Mouse (Mus musculus) cerebellum, adult 8-10 months (tissue): Measurements from ENCODE around the gene Olfr1201.

Source experiments
- DNase-seq: peaks from one replicate; pipeline ENCODE4 v3.0.0; 2022

Olfr1201 gene

DNA sequence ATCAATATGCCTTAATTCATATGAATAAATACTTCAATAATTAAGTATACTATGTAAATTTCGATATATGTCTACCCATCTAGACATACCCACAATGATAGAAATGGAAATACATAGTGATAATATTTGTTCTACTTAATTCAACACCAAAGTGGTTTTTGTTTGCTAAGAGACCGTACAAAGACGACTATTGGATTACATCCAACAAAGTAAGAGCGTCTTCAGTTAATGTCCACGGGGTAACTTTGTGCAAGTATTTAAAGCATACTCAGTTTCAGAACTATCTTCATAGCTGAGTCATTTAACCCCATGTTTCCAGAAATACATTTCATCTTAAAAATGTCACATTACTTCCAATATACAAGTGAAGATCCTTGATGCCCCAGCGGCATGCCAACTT lies at the start of gene Olfr1201:
Gene Olfr1201, plus strand, starts transcription at position 301 of the 400 bp plus-strand sequence.
- DNase-seq: no peak

DNA sequence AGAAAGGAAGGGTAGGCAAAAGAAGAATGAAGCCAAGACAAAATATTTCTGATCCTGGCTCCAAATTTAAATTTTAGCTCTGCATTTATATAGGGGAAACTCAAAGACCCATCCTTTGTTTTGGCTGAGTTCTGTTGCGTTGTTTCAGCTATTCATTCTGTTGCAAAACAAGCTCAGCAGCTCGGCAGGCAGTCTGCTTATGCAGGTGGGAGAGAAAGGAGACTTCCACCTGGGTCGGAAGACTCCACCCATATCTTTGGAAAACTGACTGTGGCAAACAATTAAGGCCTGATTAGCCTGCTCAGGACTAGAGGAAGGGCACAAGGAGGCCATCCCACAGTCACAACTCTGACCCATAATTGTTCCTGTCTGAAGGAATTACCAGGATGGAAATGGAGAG lies 49.5 kb upstream of the Olfr1201 start:
- no peak for DNase-seq

DNA sequence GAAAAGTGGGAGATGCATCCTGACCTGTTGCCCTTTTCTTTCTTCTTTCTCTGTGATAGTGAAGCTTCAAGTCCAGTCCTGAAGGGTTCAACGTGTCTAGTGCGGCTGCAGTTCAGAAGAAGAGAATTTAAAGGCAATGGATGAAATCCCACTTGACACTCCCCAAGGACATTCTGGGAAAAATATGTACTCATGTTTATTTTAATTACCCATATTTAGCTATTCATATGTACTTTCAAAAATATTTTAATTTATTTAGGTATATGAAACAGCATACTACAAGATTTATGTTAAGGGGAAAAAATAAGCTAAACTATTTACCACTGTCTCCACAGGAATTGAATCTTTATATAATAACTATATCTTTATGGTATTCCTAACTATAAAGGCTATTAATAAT lies 41.6 kb upstream of the Olfr1201 start, which contains the start of gene Olfr1198:
Gene Olfr1198, minus strand, starts transcription at position 101 of the 400 bp plus-strand sequence.
- no peak for DNase-seq

DNA sequence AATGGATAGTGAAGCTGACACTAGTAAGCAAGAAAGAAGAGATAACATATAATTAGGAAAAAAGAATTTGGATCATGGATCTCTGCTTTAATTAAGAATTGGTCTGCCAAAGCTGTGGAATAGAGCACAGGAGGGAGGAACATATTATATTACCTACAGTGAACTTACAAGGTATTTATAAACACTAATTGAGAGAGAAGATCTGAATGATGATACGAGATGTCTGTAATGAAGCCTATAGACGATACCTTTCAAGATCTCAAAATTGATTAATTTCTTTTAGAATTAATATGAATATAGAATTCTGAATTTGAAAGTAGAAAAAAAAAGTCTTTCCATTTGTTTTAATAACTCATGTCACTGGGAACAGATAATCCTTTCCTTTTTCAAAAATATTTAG lies 32.5 kb upstream of the Olfr1201 start, which contains the start of gene Olfr1199:
Gene Olfr1199, minus strand, starts transcription at position 101 of the 400 bp plus-strand sequence.
- DNase-seq: no peak

DNA sequence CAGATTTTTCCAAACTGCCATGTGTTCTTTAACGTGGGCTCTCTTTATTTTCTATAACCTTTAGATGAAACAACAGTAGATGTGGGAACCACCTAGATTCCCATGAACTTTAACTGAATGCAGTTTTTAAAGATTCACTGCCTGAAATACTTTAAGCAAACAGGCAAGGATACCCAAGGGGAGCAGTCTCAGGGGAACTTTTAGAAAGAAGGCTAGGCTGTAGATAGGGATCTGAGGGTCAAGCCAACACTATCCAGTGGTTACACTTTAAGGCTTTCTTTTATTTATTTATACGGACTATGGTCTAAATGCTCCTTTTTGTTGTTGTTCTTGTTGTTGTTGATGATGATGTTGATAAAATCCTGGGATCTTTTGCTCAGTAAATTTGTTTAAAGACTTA lies 22.4 kb upstream of the Olfr1201 start, which contains the start of gene Olfr1200:
Gene Olfr1200, minus strand, starts transcription at position 101 of the 400 bp plus-strand sequence.
- no peak for DNase-seq

DNA sequence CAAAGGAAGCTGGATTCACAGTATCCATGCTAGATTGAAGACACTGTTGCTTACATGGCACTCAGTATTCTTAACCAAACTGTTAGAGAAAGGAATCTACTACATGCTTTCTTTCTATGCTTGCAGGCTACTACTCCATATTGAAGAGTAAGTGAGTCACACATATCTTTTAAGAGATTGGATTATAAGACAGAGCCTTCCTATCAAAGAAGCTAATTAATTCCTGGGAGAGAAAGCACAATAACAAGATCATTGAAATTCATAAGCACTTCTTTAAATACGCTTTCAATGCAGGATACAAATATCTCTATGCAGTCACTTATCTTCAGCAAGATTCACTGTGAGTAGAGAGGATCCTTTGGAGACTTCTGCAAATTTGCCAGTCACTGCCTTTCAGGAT lies 21.4 kb downstream of the Olfr1201 start, which contains the start of gene Olfr1202:
Gene Olfr1202, plus strand, starts transcription at position 301 of the 400 bp plus-strand sequence.
- no peak for DNase-seq

DNA sequence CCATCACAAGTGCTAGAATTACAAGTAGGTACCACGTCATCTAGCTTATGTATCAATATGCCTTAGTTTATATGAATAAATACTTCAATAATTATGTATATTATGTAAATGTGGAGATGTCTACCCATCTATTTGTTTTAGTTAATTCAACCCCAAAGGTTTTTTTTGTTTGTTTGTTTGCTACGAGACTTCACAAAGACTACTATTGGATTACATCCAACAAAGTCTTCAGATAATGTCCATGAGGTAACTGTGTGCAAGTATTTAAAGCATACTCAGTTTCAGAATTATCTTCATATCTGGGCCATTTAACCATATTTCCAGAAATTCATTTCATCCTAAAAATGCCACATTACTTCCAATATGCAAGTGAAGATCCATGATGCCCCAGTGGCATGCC lies 36.6 kb downstream of the Olfr1201 start, which contains the start of gene Olfr1205:
Gene Olfr1205, plus strand, starts transcription at position 301 of the 400 bp plus-strand sequence.
- no peak for DNase-seq

DNA sequence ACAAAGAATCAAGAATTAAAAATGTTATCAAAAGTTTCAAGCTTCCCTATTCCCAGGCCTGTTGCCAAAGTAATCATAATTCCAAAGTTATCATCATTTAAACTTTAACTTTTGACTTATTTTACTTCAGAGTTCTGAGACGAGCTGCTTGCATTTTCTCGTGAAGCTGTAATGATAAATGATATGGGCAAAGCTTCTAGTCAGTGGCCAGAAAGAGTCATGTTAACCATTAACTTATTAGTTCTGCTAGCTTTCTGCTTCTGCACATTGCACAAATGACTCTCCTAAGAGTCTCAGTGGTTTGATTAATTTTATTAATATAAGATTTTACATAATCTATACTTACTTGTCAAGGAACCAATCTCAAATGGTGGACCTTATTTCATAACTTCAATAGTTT lies 45.6 kb downstream of the Olfr1201 start:
- DNase-seq: no peak
